Mouse (Mus musculus): ENCODE measurements around the gene Gna15.

- TF ChIP-seq EP300 (IDR thresholded peaks at IDR 0.05) (no peak), CTCF (IDR thresholded peaks at IDR 0.05) (no peak)
Observed at GRCm38 (mm10) chr10:81507691-81508489, 16.1 kb downstream of the Gna15 start.
